Mouse (Mus musculus) frontal cortex, postnatal 14 days (tissue): Measurements from ENCODE around the gene Pik3ap1.
"Not testable (repeated sequence)": the region's sequence is repeated elsewhere in the genome, so short reads cannot be mapped to it uniquely, and the experiment has no call there.

Source experiments
- DNase-seq, 2 experiments: peaks; one replicate each; pipeline ENCODE4 v3.0.0; 2022; ENCODE audit warnings: low spot score in 2 of 2

The Pik3ap1 gene

GRCm38 (mm10) chr19:41384922-41385508, at the start of gene Pik3ap1:
Gene Pik3ap1 (minus strand): TSS chr19:41385102.
- peak in 1 of 2 experiments; percentile 20 for DNase-seq

- not testable (repeated sequence) for DNase-seq
Measured at GRCm38 (mm10) chr19:41431512-41432164, 46.7 kb upstream of the Pik3ap1 start.

- not testable (repeated sequence) for DNase-seq
Measured at GRCm38 (mm10) chr19:41425927-41426772, 41.2 kb upstream of the Pik3ap1 start.

- DNase-seq = no peak
Measured at GRCm38 (mm10) chr19:41421264-41421663, 36.4 kb upstream of the Pik3ap1 start.

GRCm38 (mm10) chr19:41418786-41419185, 33.9 kb upstream of the Pik3ap1 start:
- no peak for DNase-seq

GRCm38 (mm10) chr19:41417995-41418394, 33.1 kb upstream of the Pik3ap1 start:
- DNase-seq = no peak

- DNase-seq = no peak
Measured at GRCm38 (mm10) chr19:41416201-41416600, 31.3 kb upstream of the Pik3ap1 start.

- no peak for DNase-seq
Measured at GRCm38 (mm10) chr19:41402603-41403002, 17.7 kb upstream of the Pik3ap1 start.

- DNase-seq = no peak
Measured at GRCm38 (mm10) chr19:41390856-41391255, 6.0 kb upstream of the Pik3ap1 start.

- no peak for DNase-seq
Measured at GRCm38 (mm10) chr19:41389351-41389750, 4.4 kb upstream of the Pik3ap1 start.

GRCm38 (mm10) chr19:41388242-41388641, 3.3 kb upstream of the Pik3ap1 start:
- no peak for DNase-seq

GRCm38 (mm10) chr19:41387262-41387661, 2.4 kb upstream of the Pik3ap1 start:
- no peak for DNase-seq

GRCm38 (mm10) chr19:41384406-41384851, 473 bp downstream of the Pik3ap1 start:
- DNase-seq = no peak

GRCm38 (mm10) chr19:41382391-41382978, 2.4 kb downstream of the Pik3ap1 start:
- DNase-seq = no peak

- DNase-seq = no peak
Measured at GRCm38 (mm10) chr19:41381581-41382239, 3.2 kb downstream of the Pik3ap1 start.

- no peak for DNase-seq
Measured at GRCm38 (mm10) chr19:41379195-41379594, 5.7 kb downstream of the Pik3ap1 start.

- no peak for DNase-seq
Measured at GRCm38 (mm10) chr19:41375791-41376190, 9.1 kb downstream of the Pik3ap1 start.

- DNase-seq = no peak
Measured at GRCm38 (mm10) chr19:41375096-41375495, 9.8 kb downstream of the Pik3ap1 start.

GRCm38 (mm10) chr19:41374658-41375057, 10.2 kb downstream of the Pik3ap1 start:
- no peak for DNase-seq

GRCm38 (mm10) chr19:41372322-41372721, 12.6 kb downstream of the Pik3ap1 start:
- DNase-seq = no peak

- DNase-seq = no peak
Measured at GRCm38 (mm10) chr19:41371373-41371772, 13.5 kb downstream of the Pik3ap1 start.
